Mouse (Mus musculus) R1 (cell line): Measurements from ENCODE around the gene Fastkd5.
"Not testable (repeated sequence)": the region's sequence is repeated elsewhere in the genome, so short reads cannot be mapped to it uniquely, and the experiment has no call there.

Source experiments
- DNase-seq: peaks from one replicate; pipeline ENCODE4 v3.0.0-alpha.2; 2018; ENCODE audit warnings: low read depth, low spot score

Gene Fastkd5

DNA sequence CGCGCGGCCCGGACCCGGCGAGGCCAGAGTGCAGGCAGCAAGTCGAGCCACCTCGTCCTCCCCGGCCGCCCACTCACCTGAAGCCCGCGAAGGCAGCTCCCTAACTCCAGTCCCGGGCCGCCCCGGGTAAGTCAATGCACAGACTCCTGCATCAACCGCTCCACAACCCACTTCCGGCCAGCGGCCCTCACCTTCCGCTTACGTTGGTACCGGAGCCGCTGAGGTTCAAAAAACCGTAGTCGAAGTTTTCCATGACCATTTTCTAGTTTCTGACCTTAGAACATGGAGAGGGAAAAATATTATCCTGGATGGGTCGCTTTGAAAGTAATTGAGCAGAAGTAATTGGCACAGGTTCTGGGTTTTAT lies at the start of gene Fastkd5, which contains the start of gene Ubox5:
Fastkd5 (minus strand) TSS at position 189 of the 365 bp plus-strand sequence.
Ubox5 (minus strand) TSS at position 200 of the 365 bp plus-strand sequence.
- DNase-seq: peak; percentile 87

DNA sequence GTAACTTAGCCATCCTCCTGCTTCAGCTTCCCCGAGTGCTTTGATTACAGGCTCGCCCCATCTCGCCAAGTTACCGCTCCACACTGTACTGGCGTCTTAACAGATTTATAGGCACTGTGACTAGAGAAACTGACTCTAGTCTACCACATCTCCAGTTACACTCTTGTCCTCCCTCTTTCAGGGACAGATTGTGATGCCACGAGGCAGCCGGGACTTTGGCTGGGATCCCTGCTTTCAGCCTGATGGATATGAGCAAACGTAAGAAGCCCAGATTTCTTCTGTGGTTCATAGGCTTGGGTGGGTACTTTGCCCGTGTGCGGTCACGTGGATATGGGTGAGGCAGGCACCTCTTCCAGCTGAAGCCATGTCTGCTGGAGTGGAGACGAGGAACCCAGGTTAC lies 49.3 kb upstream of the Fastkd5 start:
- DNase-seq: no peak

- DNase-seq: no peak
These were observed 47.4 kb upstream of the Fastkd5 start for GRCm38 (mm10) chr2:130677211-130677610.

DNA sequence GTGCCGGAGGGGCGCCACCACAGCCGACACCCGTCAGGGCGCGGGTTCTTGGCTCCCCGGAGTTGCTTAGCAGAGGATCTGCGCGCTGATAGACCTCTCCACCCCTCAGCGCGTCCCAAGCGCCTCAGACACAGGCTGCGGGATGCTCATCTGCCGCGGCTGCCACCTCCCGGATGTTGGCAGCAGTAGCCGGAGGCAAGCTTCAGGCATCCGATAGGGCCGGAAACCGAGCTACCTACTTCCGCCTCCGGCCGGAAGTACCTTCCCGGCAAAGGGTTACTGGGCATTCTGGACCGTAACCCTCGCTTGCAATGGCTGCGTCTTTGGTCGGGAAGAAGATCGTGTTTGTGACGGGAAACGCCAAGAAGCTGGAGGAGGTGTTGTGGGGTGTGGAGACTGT lies 37.7 kb upstream of the Fastkd5 start, which contains the start of gene Itpa:
Itpa (plus strand) TSS at position 52 of the 400 bp plus-strand sequence.
- peak; percentile 95 for DNase-seq

DNA sequence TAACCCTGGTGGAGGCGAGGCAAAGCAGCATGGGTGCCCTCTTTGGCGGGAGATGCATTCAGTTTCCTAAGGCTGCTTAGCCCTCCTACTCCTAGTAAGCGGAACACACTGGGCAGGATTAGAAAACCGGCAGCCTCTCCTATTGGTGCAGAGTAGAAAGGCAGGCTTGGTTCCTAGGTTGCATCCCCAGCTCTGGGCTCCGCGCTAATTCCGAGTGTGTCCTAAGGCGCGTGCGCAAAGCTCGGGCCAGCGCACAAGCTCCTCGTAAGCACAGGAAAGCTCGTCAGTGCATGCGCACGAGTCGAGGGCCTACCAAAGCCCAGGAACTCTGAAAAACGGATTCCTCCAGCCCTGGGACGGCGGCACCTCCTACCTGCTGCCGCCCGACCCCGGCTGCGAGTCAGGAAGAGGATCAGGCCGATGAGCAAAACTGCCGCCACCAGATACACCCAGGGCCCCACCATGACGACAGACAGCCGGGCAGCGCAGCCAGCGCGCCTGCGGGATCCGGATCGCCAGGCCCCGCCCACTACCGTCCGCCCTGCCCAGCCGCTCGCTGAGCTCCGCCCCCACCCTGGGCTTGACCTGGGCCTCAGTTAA lies 34.4 kb upstream of the Fastkd5 start, which contains the start of gene Ddrgk1:
Ddrgk1 (minus strand) TSS at position 558 of the 600 bp plus-strand sequence.
- DNase-seq: peak; percentile 99

DNA sequence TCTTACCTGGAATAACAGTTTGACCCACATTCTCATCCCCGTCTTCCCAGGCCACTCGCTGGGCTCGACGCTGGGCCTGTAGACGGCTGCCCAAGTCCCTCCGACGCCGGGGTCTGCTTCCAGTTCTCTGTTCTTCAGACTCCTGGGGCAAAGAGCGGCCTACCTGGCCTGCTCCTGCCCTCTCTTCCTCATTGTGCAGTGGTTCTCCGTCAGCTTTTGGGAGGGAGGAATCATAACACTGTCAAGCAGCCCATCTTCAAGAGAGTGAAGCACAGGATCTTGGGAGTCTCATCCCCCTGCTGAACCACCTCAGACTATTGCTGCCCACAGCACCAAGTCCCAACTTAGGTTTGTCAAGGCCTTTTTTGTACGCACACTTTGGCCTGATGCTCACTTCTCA lies 33.5 kb upstream of the Fastkd5 start:
- no peak for DNase-seq

GRCm38 (mm10) chr2:130658530-130658929 lies 28.7 kb upstream of the Fastkd5 start:
- DNase-seq: no peak

- no peak for DNase-seq
These were observed 27.7 kb upstream of the Fastkd5 start for GRCm38 (mm10) chr2:130657541-130657940.

GRCm38 (mm10) chr2:130656536-130656935 lies 26.7 kb upstream of the Fastkd5 start:
- DNase-seq: no peak

DNA sequence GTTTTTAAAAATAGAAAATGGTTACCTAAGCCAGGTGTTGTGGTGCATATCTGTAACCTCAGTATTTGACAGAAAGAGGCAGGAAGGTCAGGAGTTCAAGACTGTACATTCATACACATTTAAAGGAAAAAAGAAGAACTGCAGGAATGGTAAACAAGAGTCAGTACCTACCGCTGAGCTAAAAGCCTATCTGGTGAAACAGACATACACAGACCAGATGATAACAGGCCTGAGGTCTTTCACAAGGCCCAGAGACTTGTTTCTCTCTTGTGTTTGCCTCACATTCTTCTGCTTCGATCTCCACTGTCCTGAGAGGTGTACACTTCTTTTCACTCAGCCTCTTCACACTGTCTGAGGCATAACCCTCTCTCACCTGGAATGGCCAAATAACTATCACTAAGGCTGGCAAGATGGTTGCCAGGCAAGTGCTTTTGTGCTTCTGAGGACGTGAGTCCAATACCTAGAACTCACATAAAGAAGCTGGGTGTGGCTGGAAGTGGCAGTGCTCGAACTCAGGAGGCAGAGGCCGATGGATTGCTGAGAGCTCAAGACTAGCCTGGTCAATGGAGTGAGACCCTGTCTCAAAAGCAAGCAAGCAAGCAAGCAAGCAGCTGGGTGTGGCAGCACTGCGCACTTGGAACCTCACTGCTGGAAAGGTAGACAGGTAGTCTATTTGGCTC lies 26.0 kb upstream of the Fastkd5 start:
- DNase-seq: no peak

GRCm38 (mm10) chr2:130653760-130654159 lies 23.9 kb upstream of the Fastkd5 start:
- no peak for DNase-seq

- DNase-seq: no peak
These were observed 23.5 kb upstream of the Fastkd5 start for GRCm38 (mm10) chr2:130653303-130653702.

DNA sequence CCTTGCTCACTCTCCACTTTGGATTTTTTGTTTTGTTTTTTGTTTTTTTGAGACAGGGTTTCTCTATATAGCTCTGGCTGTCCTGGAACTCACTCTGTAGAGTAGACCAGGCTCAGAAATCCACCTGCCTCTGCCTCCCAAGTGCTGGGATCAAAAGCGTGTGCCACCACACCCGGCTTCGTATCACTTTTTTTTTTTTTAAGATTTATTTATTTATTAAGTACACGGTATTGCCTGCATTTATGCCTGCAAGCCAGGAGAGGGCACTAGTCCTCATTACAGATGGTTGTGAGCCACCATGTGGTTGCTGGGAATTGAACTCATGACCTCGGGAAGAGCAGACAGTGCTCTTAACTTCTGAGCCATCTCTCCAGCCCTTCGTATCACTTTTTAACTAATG lies 19.2 kb upstream of the Fastkd5 start:
- DNase-seq: not testable (repeated sequence)

DNA sequence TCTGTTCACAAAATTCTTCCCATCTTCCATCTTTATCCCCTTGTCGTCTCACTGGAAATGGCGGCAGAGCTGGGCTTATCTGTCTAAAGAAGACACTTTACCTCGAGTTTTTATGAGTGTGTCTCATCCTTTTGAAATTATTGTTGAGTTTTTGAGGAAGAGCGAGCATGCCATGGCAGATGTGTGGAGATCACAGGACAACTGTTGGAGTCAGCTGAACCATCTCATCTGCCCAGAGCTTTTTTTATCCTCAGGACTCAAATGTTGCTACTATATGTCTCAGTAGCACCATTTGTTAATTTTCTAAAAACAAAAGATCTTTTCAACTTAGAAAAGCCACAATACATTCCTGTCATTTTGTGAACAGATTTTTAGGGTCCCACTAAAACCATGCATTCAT lies 15.4 kb upstream of the Fastkd5 start:
- DNase-seq: no peak

DNA sequence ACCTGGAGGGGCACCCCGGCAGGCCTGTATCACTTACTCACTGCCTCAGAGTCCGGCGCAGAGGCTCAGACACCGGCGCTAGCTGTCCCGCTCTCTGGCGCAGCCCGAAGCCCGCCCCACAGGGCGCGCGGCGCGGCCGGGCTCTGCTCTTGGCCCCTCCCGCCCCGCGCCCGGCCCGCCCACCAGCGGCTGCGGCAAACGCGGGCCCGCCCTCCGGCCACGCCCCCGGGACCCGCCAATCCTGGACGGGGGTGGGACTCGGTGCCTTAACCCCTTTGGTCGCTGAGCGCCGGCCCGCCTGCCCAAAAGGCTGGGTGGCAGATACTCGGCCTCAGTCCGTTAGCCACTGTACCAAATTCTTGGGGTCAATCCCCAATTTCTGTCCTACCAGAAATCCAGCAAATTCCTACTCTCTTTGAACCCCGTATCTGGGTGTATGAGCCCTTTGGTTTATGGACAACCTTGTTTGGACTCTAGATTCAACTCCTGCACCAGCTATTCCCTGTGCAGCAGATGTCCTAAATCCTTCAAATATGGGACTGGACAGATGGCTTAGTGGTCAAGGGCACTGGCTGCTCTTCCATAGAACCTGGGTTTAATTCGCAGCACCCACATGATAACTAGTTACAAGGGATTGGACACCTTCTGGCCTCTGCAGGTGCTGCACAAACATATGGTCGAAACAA lies 13.0 kb upstream of the Fastkd5 start, which contains the start of gene Lzts3:
Lzts3 (minus strand) TSS at position 120 of the 686 bp plus-strand sequence.
- DNase-seq: peak; percentile 89

DNA sequence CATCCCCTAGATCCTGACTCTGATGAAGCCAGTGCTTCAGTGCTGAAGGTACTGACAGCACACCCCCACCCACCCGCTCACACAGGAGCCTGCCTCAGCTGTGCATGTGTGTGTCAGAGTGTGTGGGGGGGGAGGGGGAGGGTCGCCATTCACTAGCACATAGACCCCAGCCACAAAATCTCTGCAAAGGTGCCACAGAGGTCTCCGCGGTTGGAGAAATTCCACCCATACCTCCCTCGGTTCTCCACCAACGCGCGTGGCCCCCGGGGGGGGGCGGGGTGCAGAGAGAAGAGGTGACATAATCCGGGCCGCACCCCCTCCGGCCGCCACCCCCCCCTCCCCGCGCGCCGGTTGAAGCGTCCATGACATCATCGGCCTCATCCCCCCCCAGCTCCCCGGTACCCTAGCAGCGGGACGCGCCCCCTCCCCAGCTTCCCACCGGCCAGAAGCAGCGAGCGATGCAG lies 12.4 kb upstream of the Fastkd5 start:
- DNase-seq: peak; percentile 66

DNA sequence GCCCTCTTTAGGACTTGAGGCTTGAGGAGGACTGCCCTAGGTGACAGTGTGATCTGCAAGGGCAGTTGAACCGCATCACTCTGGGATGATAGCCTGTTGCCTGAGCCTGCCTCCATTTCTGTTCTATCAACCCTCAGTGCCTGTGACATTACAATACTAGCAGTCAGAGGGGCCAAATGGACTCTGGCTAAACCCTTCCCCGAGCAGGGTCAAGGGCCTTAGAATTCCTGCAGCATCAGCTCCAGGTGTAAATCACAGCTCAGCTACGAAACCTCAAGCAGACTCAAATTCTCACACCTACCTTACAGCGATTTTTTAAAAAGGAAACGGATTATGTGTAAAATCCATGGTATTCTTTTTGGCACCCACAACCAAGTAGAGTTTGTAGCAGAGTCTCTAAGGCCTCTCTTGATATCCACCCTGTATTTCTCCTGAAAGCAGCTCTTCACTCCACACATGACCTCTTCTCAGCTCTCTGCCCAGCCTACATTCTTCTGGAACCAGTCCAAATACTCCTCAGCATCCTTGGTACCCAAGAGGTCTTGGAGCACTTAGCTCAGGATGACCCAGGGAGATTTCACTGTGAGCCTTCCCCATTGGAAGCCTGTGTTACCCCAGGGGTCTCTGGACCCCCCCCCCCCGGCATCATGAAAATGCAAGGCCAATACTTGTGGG lies 11.7 kb upstream of the Fastkd5 start:
- no peak for DNase-seq

GRCm38 (mm10) chr2:130639276-130639675 lies 9.4 kb upstream of the Fastkd5 start:
- peak; percentile 30 for DNase-seq

- DNase-seq: peak; percentile 58
These were observed 8.3 kb upstream of the Fastkd5 start for GRCm38 (mm10) chr2:130638101-130638611.

DNA sequence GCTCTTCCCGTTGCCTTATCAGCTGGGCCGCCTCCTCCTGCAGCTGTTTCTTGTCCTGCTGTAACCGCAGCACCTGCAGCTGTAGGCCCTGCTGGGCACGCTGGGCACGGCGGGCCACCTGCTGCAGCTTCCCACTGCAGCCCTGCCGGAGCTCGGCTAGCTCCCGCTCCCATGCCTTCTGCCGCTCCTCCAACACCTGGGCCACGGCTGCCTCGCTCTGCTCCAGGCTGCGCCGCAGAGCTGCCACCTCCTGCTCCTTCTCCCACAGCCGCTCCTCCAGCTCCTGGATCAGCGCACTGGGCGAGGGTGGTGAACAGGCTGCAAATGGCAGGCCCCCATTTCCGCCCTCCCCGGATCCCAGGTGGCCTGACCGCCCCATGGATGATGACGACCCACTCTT lies 6.0 kb upstream of the Fastkd5 start:
- DNase-seq: peak; percentile 31

GRCm38 (mm10) chr2:130634739-130635411 lies 5.0 kb upstream of the Fastkd5 start:
- peak; percentile 31 for DNase-seq
